Mouse (Mus musculus): ENCODE data around the gene AI464131.
A peak's percentile ranks its signal among the peaks of the same experiment; 100 is the strongest.

Gene AI464131

GRCm38 (mm10) chr4:41502986-41503412, at the start of gene AI464131:
TSS of gene AI464131 (minus strand) at chr4:41503076.
- peak; percentile 97 for DNase-seq (ENCODE audit: extremely low read depth, insufficient read length, low spot score)

GRCm38 (mm10) chr4:41552529-41552928, 49.7 kb upstream of the AI464131 start:
- DNase-seq (ENCODE audit: extremely low read depth, insufficient read length, low spot score) = peak; percentile 37

- no peak for DNase-seq (ENCODE audit: extremely low read depth, insufficient read length, low spot score)
Observed at GRCm38 (mm10) chr4:41547086-41547485, 44.2 kb upstream of the AI464131 start.

- no peak for DNase-seq (ENCODE audit: extremely low read depth, insufficient read length, low spot score)
Observed at GRCm38 (mm10) chr4:41545985-41546384, 43.1 kb upstream of the AI464131 start.

GRCm38 (mm10) chr4:41542136-41542535, 39.3 kb upstream of the AI464131 start:
- DNase-seq (ENCODE audit: extremely low read depth, insufficient read length, low spot score) = no peak

- DNase-seq (ENCODE audit: extremely low read depth, insufficient read length, low spot score) = no peak
Observed at GRCm38 (mm10) chr4:41534866-41535265, 32.0 kb upstream of the AI464131 start.

GRCm38 (mm10) chr4:41532420-41532819, 29.5 kb upstream of the AI464131 start:
- no peak for DNase-seq (ENCODE audit: extremely low read depth, insufficient read length, low spot score)

- DNase-seq (ENCODE audit: extremely low read depth, insufficient read length, low spot score) = no peak
Observed at GRCm38 (mm10) chr4:41527996-41528395, 25.1 kb upstream of the AI464131 start.

- DNase-seq (ENCODE audit: extremely low read depth, insufficient read length, low spot score) = no peak
Observed at GRCm38 (mm10) chr4:41527076-41527475, 24.2 kb upstream of the AI464131 start.

- no peak for DNase-seq (ENCODE audit: extremely low read depth, insufficient read length, low spot score)
Observed at GRCm38 (mm10) chr4:41526553-41526952, 23.7 kb upstream of the AI464131 start.

- no peak for DNase-seq (ENCODE audit: extremely low read depth, insufficient read length, low spot score)
Observed at GRCm38 (mm10) chr4:41524829-41525228, 22.0 kb upstream of the AI464131 start.

GRCm38 (mm10) chr4:41523839-41524238, 21.0 kb upstream of the AI464131 start:
- DNase-seq (ENCODE audit: extremely low read depth, insufficient read length, low spot score) = no peak

- no peak for DNase-seq (ENCODE audit: extremely low read depth, insufficient read length, low spot score)
Observed at GRCm38 (mm10) chr4:41522788-41523187, 19.9 kb upstream of the AI464131 start.

- no peak for DNase-seq (ENCODE audit: extremely low read depth, insufficient read length, low spot score)
Observed at GRCm38 (mm10) chr4:41522136-41522535, 19.3 kb upstream of the AI464131 start.

GRCm38 (mm10) chr4:41520641-41521040, 17.8 kb upstream of the AI464131 start:
- DNase-seq (ENCODE audit: extremely low read depth, insufficient read length, low spot score) = no peak

- no peak for DNase-seq (ENCODE audit: extremely low read depth, insufficient read length, low spot score)
Observed at GRCm38 (mm10) chr4:41519195-41519594, 16.3 kb upstream of the AI464131 start.

- DNase-seq (ENCODE audit: extremely low read depth, insufficient read length, low spot score) = no peak
Observed at GRCm38 (mm10) chr4:41518349-41518748, 15.5 kb upstream of the AI464131 start.

- DNase-seq (ENCODE audit: extremely low read depth, insufficient read length, low spot score) = no peak
Observed at GRCm38 (mm10) chr4:41517233-41517632, 14.4 kb upstream of the AI464131 start, which contains the start of gene 1110017D15Rik. TSS of gene 1110017D15Rik (minus strand) at chr4:41517333.

GRCm38 (mm10) chr4:41513714-41514113, 10.8 kb upstream of the AI464131 start:
- DNase-seq (ENCODE audit: extremely low read depth, insufficient read length, low spot score) = no peak

- DNase-seq (ENCODE audit: extremely low read depth, insufficient read length, low spot score) = no peak
Observed at GRCm38 (mm10) chr4:41513309-41513708, 10.4 kb upstream of the AI464131 start.

GRCm38 (mm10) chr4:41507998-41508397, 5.1 kb upstream of the AI464131 start:
- DNase-seq (ENCODE audit: extremely low read depth, insufficient read length, low spot score) = no peak

GRCm38 (mm10) chr4:41507326-41507924, 4.5 kb upstream of the AI464131 start:
- DNase-seq (ENCODE audit: extremely low read depth, insufficient read length, low spot score) = no peak

- no peak for DNase-seq (ENCODE audit: extremely low read depth, insufficient read length, low spot score)
Observed at GRCm38 (mm10) chr4:41506906-41507305, 4.0 kb upstream of the AI464131 start.
